Mouse (Mus musculus): ENCODE measurements around the gene Mettl7a3. TPM values are rescaled to one million over a fixed set of nuclear protein-coding genes. Genes with fewer than 3 reads are reported as not detected.

Mettl7a3 gene
- polyA plus RNA-seq (2021; fragmentation: Nextera tagmentation), result 0.06 TPM in 1 of 2 replicates, not detected in the other
- long read RNA-seq, experiment 1, result 0 reads
- long read RNA-seq, experiment 2, result 0 reads

DNA sequence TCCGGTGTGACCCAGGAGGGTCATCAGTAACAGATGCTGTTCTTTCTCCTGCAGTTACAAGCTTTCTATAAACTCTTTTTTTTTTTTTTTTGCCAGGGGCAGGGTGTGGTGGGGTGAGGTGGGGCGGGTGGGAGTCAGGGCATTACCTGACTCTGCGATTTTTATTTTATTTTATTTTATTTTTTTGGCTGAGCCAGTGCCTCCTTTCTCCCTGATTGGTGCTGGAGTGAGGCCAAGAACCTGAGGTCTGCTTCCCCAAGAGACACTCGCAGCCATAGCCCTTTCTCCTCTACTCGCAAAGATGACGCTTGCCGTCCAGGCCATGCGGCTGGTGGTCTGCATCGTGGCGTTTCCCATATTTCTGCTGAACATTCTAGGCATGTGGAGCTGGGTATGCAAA, at the start of gene Mettl7a3:
Gene Mettl7a3, plus strand, starts transcription at position 301 of the 400 bp plus-strand sequence.

DNA sequence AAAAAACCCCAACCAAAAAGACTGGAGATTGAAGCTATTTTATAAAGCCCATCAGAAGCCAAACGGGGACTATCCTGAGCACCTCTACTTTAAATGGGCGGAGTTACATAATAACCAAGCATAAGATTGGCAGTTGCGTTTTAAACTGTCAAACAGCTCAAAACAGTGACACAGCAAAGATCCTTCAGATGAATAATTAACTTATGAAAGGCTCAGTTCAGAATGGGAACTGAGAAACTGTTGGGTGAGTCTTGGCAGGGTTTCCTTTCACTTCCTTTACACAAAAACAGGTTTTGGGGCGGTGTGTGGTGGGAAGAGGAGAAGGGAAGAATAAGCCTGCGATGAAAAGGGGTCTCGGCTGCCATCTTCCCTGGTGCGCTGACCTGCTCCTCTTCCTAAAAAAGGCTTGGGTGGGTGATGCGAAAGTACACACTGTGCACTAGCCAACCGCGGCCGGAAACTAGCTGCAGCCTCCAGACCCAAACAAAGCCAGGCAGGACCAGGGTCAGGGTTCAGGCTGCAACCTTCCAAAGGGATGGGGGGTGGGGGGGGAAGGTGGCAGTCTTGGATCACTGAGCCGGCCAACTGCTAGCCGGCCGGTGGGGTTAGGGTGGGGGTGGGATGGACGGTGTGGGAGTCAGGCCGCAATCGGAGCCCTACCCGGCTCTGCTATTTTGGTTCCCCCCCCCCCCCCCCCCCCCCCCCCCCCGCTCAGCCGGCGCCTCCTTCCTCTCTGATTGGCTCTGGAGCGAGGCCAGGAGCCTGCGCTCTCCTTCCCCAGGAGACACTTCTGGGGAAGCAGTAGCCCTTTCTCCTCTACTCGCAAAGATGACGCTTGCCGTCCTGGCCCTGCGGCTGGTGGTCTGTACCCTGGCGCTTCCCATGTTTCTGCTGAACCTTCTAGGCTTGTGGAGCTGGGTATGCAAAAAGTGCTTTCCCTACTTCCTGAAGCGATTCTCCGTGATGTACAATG, 30.4 kb upstream of the Mettl7a3 start, which contains the start of gene Mettl7a1:
Gene Mettl7a1, plus strand, starts transcription at position 122 of the 973 bp plus-strand sequence.

DNA sequence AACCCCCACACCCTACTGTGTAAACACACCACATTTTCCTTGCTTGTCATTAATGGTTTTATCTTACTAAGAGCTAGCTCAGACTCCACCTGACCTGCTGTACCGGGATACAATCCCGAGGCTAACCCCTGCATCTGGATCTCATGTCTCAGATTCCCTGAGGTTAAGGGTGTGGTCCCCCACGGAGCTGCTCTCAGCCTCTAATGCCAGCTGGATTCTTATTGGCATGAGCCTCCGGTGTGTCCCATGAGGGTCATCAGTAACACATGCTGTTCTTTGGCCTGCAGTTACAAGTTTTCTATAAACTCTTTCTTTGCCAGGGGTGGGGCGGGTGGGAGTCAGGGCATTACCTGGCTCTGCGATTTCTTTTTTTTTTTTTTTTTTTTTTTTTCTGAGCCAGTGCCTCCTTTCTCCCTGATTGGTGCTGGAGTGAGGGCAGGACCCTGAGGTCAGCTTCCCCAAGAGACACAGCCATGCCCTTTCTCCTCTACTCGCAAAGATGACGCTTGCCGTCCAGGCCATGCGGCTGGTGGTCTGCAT, 18.1 kb downstream of the Mettl7a3 start, which contains the start of the genes Methig1 and Mettl7a2:
Gene Methig1, plus strand, starts transcription at position 439 of the 540 bp plus-strand sequence.
Gene Mettl7a2, plus strand, starts transcription at position 490 of the 540 bp plus-strand sequence.

DNA sequence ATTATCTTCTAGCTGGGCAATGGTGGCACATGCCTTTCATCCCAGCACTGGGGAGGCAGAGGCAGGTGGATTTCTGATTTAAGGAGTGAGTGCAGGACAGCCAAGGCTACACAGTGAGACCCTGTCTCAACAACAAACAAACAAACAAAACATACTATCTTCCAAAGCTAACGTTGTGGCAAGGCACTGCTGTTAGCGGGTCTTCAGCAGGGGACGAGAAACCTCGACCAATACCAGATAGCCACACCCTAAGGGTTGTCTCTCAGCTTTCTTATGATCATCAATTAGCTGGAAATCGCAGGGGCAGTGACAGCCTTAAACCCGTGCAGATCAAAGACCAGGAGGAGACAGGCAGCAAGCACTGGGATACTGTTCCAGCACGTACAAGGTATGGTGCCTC, 29.5 kb downstream of the Mettl7a3 start, which contains the start of gene Higd1c:
Gene Higd1c, plus strand, starts transcription at position 301 of the 400 bp plus-strand sequence.

Other genes with a start within 250 kb of the Mettl7a3 start
- gene Atf1, start 107.1 kb upstream of the Mettl7a3 start, polyA plus RNA-seq (2021; fragmentation: Nextera tagmentation), result 5.4 and 6.0 TPM in 2 replicates
- not detected in 2 replicates for gene Tmprss12, start 54.1 kb upstream of the Mettl7a3 start, polyA plus RNA-seq (2021; fragmentation: Nextera tagmentation)
- 10.1 and 16.3 TPM in 2 replicates for gene Mettl7a1, start 30.8 kb upstream of the Mettl7a3 start, polyA plus RNA-seq (2021; fragmentation: Nextera tagmentation)
- gene Methig1, start 18.2 kb downstream of the Mettl7a3 start, polyA plus RNA-seq (2021; fragmentation: Nextera tagmentation), result not detected in 2 replicates
- gene Mettl7a2, start 18.3 kb downstream of the Mettl7a3 start, polyA plus RNA-seq (2021; fragmentation: Nextera tagmentation), result not detected in 2 replicates
- not detected in 2 replicates for gene Higd1c, start 29.6 kb downstream of the Mettl7a3 start, polyA plus RNA-seq (2021; fragmentation: Nextera tagmentation)
- 0.06 TPM in 1 of 2 replicates, not detected in the other for gene Gm5475, start 87.2 kb downstream of the Mettl7a3 start, polyA plus RNA-seq (2021; fragmentation: Nextera tagmentation)
- gene Slc11a2, start 90.1 kb downstream of the Mettl7a3 start, polyA plus RNA-seq (2021; fragmentation: Nextera tagmentation), result 15.1 and 16.3 TPM in 2 replicates
- 64.6 and 76.5 TPM in 2 replicates for gene Letmd1, start 134.1 kb downstream of the Mettl7a3 start, polyA plus RNA-seq (2021; fragmentation: Nextera tagmentation)
- gene Csrnp2, start 160.6 kb downstream of the Mettl7a3 start, polyA plus RNA-seq (2021; fragmentation: Nextera tagmentation), result 5.3 and 8.0 TPM in 2 replicates
- 13.1 and 18.6 TPM in 2 replicates for gene Tfcp2, start 217.1 kb downstream of the Mettl7a3 start, polyA plus RNA-seq (2021; fragmentation: Nextera tagmentation)

All from left cerebral cortex, adult 6 months (tissue).